Mouse (Mus musculus): ENCODE data around the gene Nup93. TPM values are rescaled to one million over a fixed set of nuclear protein-coding genes. Genes with fewer than 3 reads are reported as not detected.

The Nup93 gene
- total and polyA plus RNA-seq, 3 experiments: 6.0 to 42.5 (median 39.9) TPM

GRCm38 (mm10) chr8:94179713-94180560 is 34.4 kb upstream of the Nup93 start:
- Histone ChIP-seq H3K27me3 (ENCODE audit: insufficient read depth, low read length) (no peaks in the 10 kb centered on the region), H3K9me3 (replicated peaks) (no peaks in the 10 kb centered on the region), H3K4me3 (ENCODE audit: low read depth, low read length) (peak overlapping the region; percentile 78), H3K4me1 (ENCODE audit: insufficient read depth, low read depth, low read length) (peaks cover 72% of the 10 kb centered on the region), H3K36me3 (replicated peaks) (peaks cover 13% of the 10 kb centered on the region)
- peak; percentile 12; the same call in 1 of the 2 replicates for TF ChIP-seq CTCF (IDR thresholded peaks at IDR 0.05; ENCODE audit: low read depth, low read length)
- no peak for TF ChIP-seq GATA1 (IDR thresholded peaks at IDR 0.05; ENCODE audit: borderline replicate concordance, low read length)
- TF ChIP-seq GATA2 (IDR thresholded peaks at IDR 0.05; ENCODE audit: borderline replicate concordance, low read depth, low read length): no peak
- no peak for TF ChIP-seq TAL1 (conservative IDR thresholded peaks at IDR 0.05; ENCODE audit: low read depth, low read length)
- TF ChIP-seq POLR2AphosphoS5 (IDR thresholded peaks at IDR 0.05; ENCODE audit: insufficient replicate concordance, low read depth, low read length): no peak; the same call in 1 of the 2 replicates
- ATAC-seq (ENCODE audit: extremely low read depth, insufficient number of reproducible peaks, low FRiP score, poor library complexity, severe bottlenecking) (no peak), DNase-seq (ENCODE audit: low spot score) (no peak)

- H3K4me3 ChIP-seq (ENCODE audit: low read depth, low read length): peak overlapping the region; percentile 78
- no peak for TF ChIP-seq GATA2 (IDR thresholded peaks at IDR 0.05; ENCODE audit: borderline replicate concordance, low read depth, low read length)
- no peak for TF ChIP-seq TAL1 (conservative IDR thresholded peaks at IDR 0.05; ENCODE audit: low read depth, low read length)
- TF ChIP-seq CTCF (IDR thresholded peaks at IDR 0.05; ENCODE audit: low read depth, low read length): no peak
- TF ChIP-seq GATA1 (IDR thresholded peaks at IDR 0.05; ENCODE audit: borderline replicate concordance, low read length): no peak
- peak; percentile 25; the same call in 1 of the 2 replicates for TF ChIP-seq POLR2AphosphoS5 (IDR thresholded peaks at IDR 0.05; ENCODE audit: insufficient replicate concordance, low read depth, low read length)
- DNase-seq (ENCODE audit: low spot score): no peak
- H3K36me3 ChIP-seq (replicated peaks): peaks cover 13% of the 10 kb centered on the region
- no peaks in the 10 kb centered on the region for H3K27me3 ChIP-seq (ENCODE audit: insufficient read depth, low read length)
- no peaks in the 10 kb centered on the region for H3K9me3 ChIP-seq (replicated peaks)
- peaks cover 69% of the 10 kb centered on the region for H3K4me1 ChIP-seq (ENCODE audit: insufficient read depth, low read depth, low read length)
- no peak for ATAC-seq (ENCODE audit: extremely low read depth, insufficient number of reproducible peaks, low FRiP score, poor library complexity, severe bottlenecking)
Measured at GRCm38 (mm10) chr8:94180561-94180908, 33.8 kb upstream of the Nup93 start.

GRCm38 (mm10) chr8:94182055-94182929 is 32.1 kb upstream of the Nup93 start:
- H3K27me3 ChIP-seq (ENCODE audit: insufficient read depth, low read length): no peaks in the 10 kb centered on the region
- DNase-seq (ENCODE audit: low spot score) (no peak), ATAC-seq (ENCODE audit: extremely low read depth, insufficient number of reproducible peaks, low FRiP score, poor library complexity, severe bottlenecking) (no peak)
- no peaks in the 10 kb centered on the region for H3K9me3 ChIP-seq (replicated peaks)
- H3K4me1 ChIP-seq (ENCODE audit: insufficient read depth, low read depth, low read length): peaks cover 73% of the 10 kb centered on the region
- TF ChIP-seq POLR2AphosphoS5 (IDR thresholded peaks at IDR 0.05; ENCODE audit: insufficient replicate concordance, low read depth, low read length) (peak; percentile 82; the same call in 1 of the 2 replicates), TAL1 (conservative IDR thresholded peaks at IDR 0.05; ENCODE audit: low read depth, low read length) (no peak)
- H3K36me3 ChIP-seq (replicated peaks): peaks cover 13% of the 10 kb centered on the region
- peak overlapping the region; percentile 67; the same call in 1 of the 2 replicates for H3K4me3 ChIP-seq (ENCODE audit: low read depth, low read length)

- DNase-seq (ENCODE audit: low spot score) (peak; percentile 72), ATAC-seq (ENCODE audit: extremely low read depth, insufficient number of reproducible peaks, low FRiP score, poor library complexity, severe bottlenecking) (peak; percentile 46)
- TF ChIP-seq GATA1 (IDR thresholded peaks at IDR 0.05; ENCODE audit: borderline replicate concordance, low read length): no peak
- no peak for TF ChIP-seq TAL1 (conservative IDR thresholded peaks at IDR 0.05; ENCODE audit: low read depth, low read length)
- no peak for TF ChIP-seq GATA2 (IDR thresholded peaks at IDR 0.05; ENCODE audit: borderline replicate concordance, low read depth, low read length)
- no peak for TF ChIP-seq POLR2AphosphoS5 (IDR thresholded peaks at IDR 0.05; ENCODE audit: insufficient replicate concordance, low read depth, low read length)
- no peak for TF ChIP-seq CTCF (IDR thresholded peaks at IDR 0.05; ENCODE audit: low read depth, low read length)
- peak overlapping the region; percentile 67; the same call in 1 of the 2 replicates for H3K4me3 ChIP-seq (ENCODE audit: low read depth, low read length)
- H3K36me3 ChIP-seq (replicated peaks): peaks cover 13% of the 10 kb centered on the region
- peaks cover 73% of the 10 kb centered on the region for H3K4me1 ChIP-seq (ENCODE audit: insufficient read depth, low read depth, low read length)
- peaks cover 3% of the 10 kb centered on the region; the same call in 1 of the 2 replicates for H3K27me3 ChIP-seq (ENCODE audit: insufficient read depth, low read length)
- H3K9me3 ChIP-seq (replicated peaks): no peaks in the 10 kb centered on the region
Measured at GRCm38 (mm10) chr8:94183117-94183516, 31.2 kb upstream of the Nup93 start.

GRCm38 (mm10) chr8:94184357-94184843 is 30.0 kb upstream of the Nup93 start:
- H3K4me1 ChIP-seq (ENCODE audit: insufficient read depth, low read depth, low read length): peaks cover 72% of the 10 kb centered on the region

More at GRCm38 (mm10) chr8:94184357-94184843, 30.0 kb upstream of the Nup93 start:
- H3K27me3 ChIP-seq (ENCODE audit: insufficient read depth, low read length): peaks cover 3% of the 10 kb centered on the region; the same call in 1 of the 2 replicates
- ATAC-seq (ENCODE audit: extremely low read depth, insufficient number of reproducible peaks, low FRiP score, poor library complexity, severe bottlenecking) (no peak), DNase-seq (ENCODE audit: low spot score) (no peak)
- no peak overlapping the region; the same call in 1 of the 2 replicates for H3K4me3 ChIP-seq (ENCODE audit: low read depth, low read length)
- TF ChIP-seq TAL1 (conservative IDR thresholded peaks at IDR 0.05; ENCODE audit: low read depth, low read length) (no peak), CTCF (IDR thresholded peaks at IDR 0.05; ENCODE audit: low read depth, low read length) (no peak), GATA1 (IDR thresholded peaks at IDR 0.05; ENCODE audit: borderline replicate concordance, low read length) (no peak), POLR2AphosphoS5 (IDR thresholded peaks at IDR 0.05; ENCODE audit: insufficient replicate concordance, low read depth, low read length) (no peak), GATA2 (IDR thresholded peaks at IDR 0.05; ENCODE audit: borderline replicate concordance, low read depth, low read length) (no peak)
- no peaks in the 10 kb centered on the region for H3K9me3 ChIP-seq (replicated peaks)
- H3K36me3 ChIP-seq (replicated peaks): peaks cover 13% of the 10 kb centered on the region

All from G1E (cell line).